Mouse (Mus musculus): Measurements from ENCODE around the gene Gm11213. TPM values are rescaled to one million over a fixed set of nuclear protein-coding genes. Genes with fewer than 3 reads are reported as not detected.

Gm11213 gene
- polyA plus RNA-seq, 1 experiment, result not detected

Other genes with a start within 250 kb of the Gm11213 start
- 24.8 and 28.9 TPM in 2 replicates for gene Orm3, start 249.1 kb downstream of the Gm11213 start, polyA plus RNA-seq (2012; ENCODE audit: insufficient read depth, insufficient read length, missing spikeins)
- gene Orm2, start 242.8 kb downstream of the Gm11213 start, polyA plus RNA-seq (2012; ENCODE audit: insufficient read depth, insufficient read length, missing spikeins), result 1.3 TPM in 1 of 2 replicates, not detected in the other
- gene Akna, start 201.9 kb downstream of the Gm11213 start, polyA plus RNA-seq (2012; ENCODE audit: insufficient read depth, insufficient read length, missing spikeins), result 0.95 and 1.5 TPM in 2 replicates
- 2.4 and 2.9 TPM in 2 replicates for gene Whrn, start 109.3 kb downstream of the Gm11213 start, polyA plus RNA-seq (2012; ENCODE audit: insufficient read depth, insufficient read length, missing spikeins)
- gene Atp6v1g1, start 60.5 kb downstream of the Gm11213 start, polyA plus RNA-seq (2012; ENCODE audit: insufficient read depth, insufficient read length, missing spikeins), result 179 and 197 TPM in 2 replicates
- 13.4 and 16.4 TPM in 2 replicates for gene Tmem268, start 46.5 kb downstream of the Gm11213 start, polyA plus RNA-seq (2012; ENCODE audit: insufficient read depth, insufficient read length, missing spikeins)
- not detected in 2 replicates for gene Tex48, start 17.2 kb upstream of the Gm11213 start, polyA plus RNA-seq (2012; ENCODE audit: insufficient read depth, insufficient read length, missing spikeins)
- gene Gm11214, start 58.1 kb upstream of the Gm11213 start, polyA plus RNA-seq (2012; ENCODE audit: insufficient read depth, insufficient read length, missing spikeins), result not detected in 2 replicates
- gene Tnfsf15, start 139.9 kb upstream of the Gm11213 start, polyA plus RNA-seq (2012; ENCODE audit: insufficient read depth, insufficient read length, missing spikeins), result not detected in 2 replicates

All from brown adipose tissue, adult 24 weeks (tissue).